Comparison of ENCODE assay signal across 15 mouse cellular contexts in genomic region chr6:113505689-113506088, GRCm38 (mm10).
"Had no signal": no experiment of that assay in that cellular context is flagged by ENCODE, and none has a peak within 500 bp of the region (broad histone marks: within the 10 kb centered on the region; RNA-seq: fewer than 3 reads in every experiment).

No protein-coding gene starts in this region.

- H3K4me1 ChIP-seq: stomach, embryonic 15.5 days had no signal

- H3K4me2 ChIP-seq: neural tube, embryonic 12.5 days; neural tube, embryonic 13.5 days; neural tube, embryonic 15.5 days; stomach, embryonic 15.5 days had no signal

- H3K36me3 ChIP-seq: neural tube, embryonic 12.5 days; neural tube, embryonic 13.5 days; neural tube, embryonic 15.5 days; stomach, embryonic 15.5 days had no signal

- H3K4me3 ChIP-seq: neural tube, embryonic 12.5 days; neural tube, embryonic 13.5 days; neural tube, embryonic 15.5 days; stomach, embryonic 15.5 days had no signal

- DNase-seq: right cerebral cortex, adult 18-20 months; right cerebral cortex, postnatal 14 days; right cerebral cortex, postnatal 25 days; right cerebral cortex, postnatal 4 days; spleen, adult 18-20 months; thymus, adult 18-20 months; thymus, postnatal 14 days; thymus, postnatal 25 days; thymus, postnatal 36 days; thymus, postnatal 4 days had no signal

- H3K27ac ChIP-seq: neural tube, embryonic 12.5 days; neural tube, embryonic 13.5 days; neural tube, embryonic 15.5 days; stomach, embryonic 15.5 days; stomach, postnatal 0 days had no signal
